Mouse (Mus musculus) stomach, embryonic 15.5 days (tissue): ENCODE data around the gene Adgre5. TPM values are rescaled to one million over a fixed set of nuclear protein-coding genes. Genes with fewer than 3 reads are reported as not detected.

Source experiments
- ATAC-seq: fragments of 200-750 bp; cut with Nextera tagmentation; 2 replicates; pipeline ENCODE4 v1.8.0; 2017; ENCODE audit warnings: low read depth, moderate number of reproducible peaks, moderate TSS enrichment; ENCODE audit not compliant: insufficient read depth, low FRiP score
- H3K27ac ChIP-seq: fragments of 300-500 bp; sonication (generic); 2 replicates; pipeline ENCODE4 v1.5.1; 2015; ENCODE audit warnings: mild to moderate bottlenecking, inconsistent platforms
- H3K27me3 ChIP-seq: fragments of 300-500 bp; sonication (generic); replicated peaks from 2 replicates; pipeline ENCODE4 v1.6.1; 2015; ENCODE audit warnings: inconsistent platforms
- H3K36me3 ChIP-seq: fragments of 300-500 bp; sonication (generic); 2 replicates; pipeline ENCODE4 v1.6.1; 2015; ENCODE audit warnings: inconsistent platforms
- H3K4me1 ChIP-seq: fragments of 300-500 bp; sonication (generic); 2 replicates; pipeline ENCODE4 v1.6.1; 2015; ENCODE audit warnings: inconsistent platforms
- H3K4me2 ChIP-seq: fragments of 300-500 bp; sonication (generic); 2 replicates; pipeline ENCODE4 v1.6.1; 2015; ENCODE audit warnings: mild to moderate bottlenecking, inconsistent platforms
- H3K4me3 ChIP-seq: fragments of 300-500 bp; sonication (generic); replicated peaks from 2 replicates; pipeline ENCODE4 v1.5.1; 2015; ENCODE audit warnings: inconsistent platforms
- H3K9ac ChIP-seq: fragments of 300-500 bp; sonication (generic); 2 replicates; pipeline ENCODE4 v1.6.1; 2015; ENCODE audit warnings: inconsistent platforms
- H3K9me3 ChIP-seq: fragments of 300-500 bp; sonication (generic); 2 replicates; pipeline ENCODE4 v1.6.1; 2016; ENCODE audit warnings: inconsistent platforms
- WGBS: fragments of 180-500 bp; shearing (Covaris S2); methylation state at CpG from one replicate; pipeline ENCODE4 v1.1.7; 2015; 5-methylcytosine and 5-hydroxymethylcytosine counted together
- polyA plus RNA-seq: library from polyadenylated mRNA; unstranded; fragments of >200 nt; fragmentation: Nextera tagmentation; extraction: Ambion mirVana; gene quantifications from 2 replicates; pipeline ENCODE4 v1.2.1, GENCODE M21; 2015

Adgre5 gene
- polyA plus RNA-seq, 1 experiment from 2014 or later = 29.8 TPM

DNA sequence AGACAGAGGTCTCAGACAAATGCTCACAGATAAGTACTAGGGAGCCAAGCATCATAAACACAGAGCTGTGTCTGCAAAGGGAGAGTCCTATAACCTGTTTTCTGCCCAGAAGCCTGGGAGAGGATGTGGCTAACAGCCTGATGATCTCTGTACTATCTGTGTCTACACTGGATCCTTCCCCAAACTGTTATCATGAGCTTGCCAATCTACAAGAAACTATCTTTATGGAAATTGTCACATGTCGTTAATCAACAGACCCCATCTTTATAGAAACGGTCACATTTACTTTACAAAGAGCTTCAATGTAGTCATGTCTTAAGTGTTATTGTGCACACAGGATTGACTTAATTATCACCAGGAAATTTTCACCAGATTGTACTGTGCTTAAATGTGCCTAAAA is 29.5 kb upstream of the Adgre5 start:
- Histone ChIP-seq H3K27ac (no peak overlapping the region), H3K4me1 (peaks cover 21% of the 10 kb centered on the region), H3K36me3 (no peaks in the 10 kb centered on the region), H3K9ac (no peak overlapping the region), H3K4me3 (no peak overlapping the region), H3K4me2 (no peak overlapping the region), H3K27me3 (no peaks in the 10 kb centered on the region), H3K9me3 (no peaks in the 10 kb centered on the region)
- WGBS = 71% methylated on average over 2 of the region's 2 CpGs
- no peak for ATAC-seq

DNA sequence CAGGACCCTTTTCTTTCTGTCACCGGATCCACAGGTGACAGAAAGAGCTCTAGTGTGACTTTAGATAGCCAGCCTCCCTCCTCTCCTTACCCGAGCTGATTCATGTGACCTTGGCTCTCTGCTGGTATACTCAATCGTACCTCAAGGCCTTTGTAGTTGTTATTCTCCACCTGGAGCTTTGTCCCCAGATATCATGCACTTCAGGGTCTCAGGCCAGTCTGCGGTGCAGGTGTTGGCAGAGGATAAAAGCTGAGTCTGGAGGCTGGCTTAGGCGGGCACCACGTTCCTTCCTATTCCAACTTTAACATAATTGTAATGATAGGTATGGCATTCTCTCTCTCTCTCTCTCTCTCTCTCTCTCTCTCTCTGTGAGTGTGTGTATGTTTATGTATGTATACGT is 28.6 kb upstream of the Adgre5 start:
- H3K4me3 ChIP-seq = no peak overlapping the region
- no peaks in the 10 kb centered on the region for H3K36me3 ChIP-seq
- H3K27me3 ChIP-seq = no peaks in the 10 kb centered on the region
- H3K4me2 ChIP-seq = no peak overlapping the region
- H3K9me3 ChIP-seq = no peaks in the 10 kb centered on the region
- peak overlapping the region; percentile 81 for H3K27ac ChIP-seq
- H3K4me1 ChIP-seq = peaks cover 21% of the 10 kb centered on the region
- no peak overlapping the region for H3K9ac ChIP-seq
- no peak for ATAC-seq
- 69% methylated on average over 7 of the region's 7 CpGs for WGBS

DNA sequence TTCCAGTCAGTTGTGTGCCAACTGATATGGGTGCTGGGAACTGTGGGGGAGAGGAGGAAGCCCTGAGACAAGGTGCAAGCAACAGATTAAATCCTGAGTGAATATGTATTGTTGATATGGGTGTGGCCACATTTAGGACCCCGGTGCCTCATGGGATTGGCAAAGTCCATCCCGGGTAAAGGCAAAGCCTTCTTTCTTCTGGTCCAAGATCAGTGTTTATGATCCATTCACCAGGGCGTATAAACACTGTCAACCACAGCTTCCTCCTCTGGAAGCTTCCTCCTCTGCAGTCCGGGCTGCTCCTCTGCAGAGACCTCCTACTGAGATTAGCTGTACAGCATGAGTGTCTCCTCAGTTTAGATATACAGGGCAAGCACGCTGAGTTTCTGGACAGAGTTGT is 27.4 kb upstream of the Adgre5 start:
- Histone ChIP-seq H3K27me3 (no peaks in the 10 kb centered on the region), H3K36me3 (no peaks in the 10 kb centered on the region), H3K4me2 (no peak overlapping the region), H3K9ac (no peak overlapping the region), H3K27ac (peak overlapping the region; percentile 68), H3K4me1 (peaks cover 21% of the 10 kb centered on the region), H3K9me3 (no peaks in the 10 kb centered on the region), H3K4me3 (no peak overlapping the region)
- peak; percentile 53 for ATAC-seq
- WGBS = 13% methylated on average over 5 of the region's 5 CpGs

DNA sequence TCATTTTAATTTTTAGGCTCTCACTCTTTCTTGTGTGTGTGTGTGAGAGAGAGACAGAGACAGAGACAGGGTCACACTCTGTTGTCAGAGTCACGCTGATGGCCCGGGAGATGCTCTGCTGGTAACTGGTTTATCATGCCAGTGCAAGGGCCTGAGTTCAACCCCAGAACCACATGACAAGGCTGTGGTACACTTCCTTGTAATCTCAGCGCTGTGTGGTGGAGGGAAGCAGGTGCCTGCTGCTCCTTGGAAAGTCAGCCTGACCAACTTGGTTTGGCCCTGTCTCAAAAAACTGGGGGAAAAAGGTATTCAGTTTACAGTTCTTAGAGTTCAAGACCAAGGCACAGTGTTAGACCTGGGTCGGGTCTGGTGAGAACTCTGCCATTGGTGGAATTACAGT is 26.3 kb upstream of the Adgre5 start:
- Histone ChIP-seq H3K4me1 (peaks cover 11% of the 10 kb centered on the region; the same call in 1 of the 2 replicates), H3K4me3 (no peak overlapping the region), H3K9me3 (no peaks in the 10 kb centered on the region), H3K36me3 (no peaks in the 10 kb centered on the region), H3K27ac (no peak overlapping the region), H3K9ac (no peak overlapping the region), H3K4me2 (no peak overlapping the region), H3K27me3 (no peaks in the 10 kb centered on the region)
- WGBS = 89% methylated on average over 4 of the region's 4 CpGs
- ATAC-seq = no peak

DNA sequence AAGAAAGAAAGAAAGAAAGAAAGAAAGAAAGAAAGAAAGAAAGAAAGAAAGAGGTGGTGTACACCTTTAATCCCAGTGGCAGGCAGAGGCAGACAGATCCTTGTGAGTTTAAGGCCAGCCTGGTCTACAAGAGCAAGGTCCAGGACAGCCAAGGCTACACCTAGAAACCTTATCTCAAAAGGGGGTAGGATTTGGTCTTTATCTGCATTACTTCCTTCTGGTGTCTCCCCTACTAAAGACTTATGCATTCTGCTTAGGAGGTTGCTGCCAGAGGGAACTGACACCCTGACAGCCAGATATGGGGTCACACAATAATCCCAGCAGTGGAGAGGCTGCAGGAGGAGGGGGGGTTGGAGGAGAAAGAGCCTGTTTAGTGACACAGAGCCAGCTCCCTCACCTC is 24.5 kb upstream of the Adgre5 start:
- Histone ChIP-seq H3K4me3 (no peak overlapping the region), H3K36me3 (no peaks in the 10 kb centered on the region), H3K4me1 (peaks cover 10% of the 10 kb centered on the region; the same call in 1 of the 2 replicates), H3K27ac (no peak overlapping the region), H3K9me3 (no peaks in the 10 kb centered on the region), H3K4me2 (no peak overlapping the region), H3K9ac (no peak overlapping the region), H3K27me3 (no peaks in the 10 kb centered on the region)
- ATAC-seq = no peak

DNA sequence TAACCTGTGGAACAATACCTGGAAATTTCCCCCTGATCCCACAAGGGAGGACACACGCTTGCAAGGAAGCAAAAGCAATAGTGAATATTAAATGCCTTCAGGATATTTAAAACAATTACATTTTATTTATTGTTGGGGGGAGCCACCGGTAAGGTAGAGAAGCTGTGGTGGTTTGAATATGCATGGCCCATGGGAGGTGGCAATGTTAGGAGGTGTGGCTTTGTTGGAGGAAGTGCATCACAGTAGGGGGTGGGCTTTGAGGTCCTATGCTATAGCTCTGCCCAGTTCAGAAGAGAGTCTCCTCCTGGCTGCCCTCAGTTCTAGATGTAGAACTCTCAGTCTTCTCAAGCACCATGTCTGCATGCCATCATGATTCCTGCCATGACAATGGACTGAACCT is 23.6 kb upstream of the Adgre5 start:
- no peak overlapping the region for H3K27ac ChIP-seq
- H3K36me3 ChIP-seq = no peaks in the 10 kb centered on the region
- WGBS = 80% methylated on average over 2 of the region's 2 CpGs
- H3K27me3 ChIP-seq = no peaks in the 10 kb centered on the region
- H3K9ac ChIP-seq = no peak overlapping the region
- no peak overlapping the region for H3K4me2 ChIP-seq
- H3K4me1 ChIP-seq = peaks cover 10% of the 10 kb centered on the region; the same call in 1 of the 2 replicates
- no peaks in the 10 kb centered on the region for H3K9me3 ChIP-seq
- ATAC-seq = no peak
- no peak overlapping the region for H3K4me3 ChIP-seq

DNA sequence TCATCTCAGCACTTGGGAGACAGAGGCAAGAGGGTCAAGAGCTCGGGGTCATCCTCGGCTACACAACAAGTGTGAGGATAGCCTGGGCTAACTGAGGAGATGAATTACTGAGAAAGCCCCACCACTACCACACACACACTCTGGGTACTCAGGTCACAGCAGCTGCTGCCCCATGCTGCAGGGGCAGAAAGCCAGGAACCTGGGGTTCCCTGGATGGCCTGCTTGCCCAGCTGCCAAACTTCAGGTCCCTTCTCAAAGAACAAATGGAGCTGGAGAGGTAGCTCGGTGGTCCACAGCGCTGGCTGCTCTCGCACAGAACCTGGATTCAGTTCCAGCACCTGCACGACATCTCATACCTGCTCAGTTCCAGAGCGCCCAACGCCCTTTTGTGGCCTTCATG is 23.0 kb upstream of the Adgre5 start:
- WGBS = 94% methylated on average over 8 of the region's 8 CpGs
- H3K27me3 ChIP-seq = no peaks in the 10 kb centered on the region
- ATAC-seq = no peak
- H3K9me3 ChIP-seq = no peaks in the 10 kb centered on the region
- peaks cover 5% of the 10 kb centered on the region; the same call in 1 of the 2 replicates for H3K4me1 ChIP-seq
- H3K4me2 ChIP-seq = no peak overlapping the region
- no peaks in the 10 kb centered on the region for H3K36me3 ChIP-seq
- H3K9ac ChIP-seq = no peak overlapping the region
- no peak overlapping the region for H3K27ac ChIP-seq
- no peak overlapping the region for H3K4me3 ChIP-seq

DNA sequence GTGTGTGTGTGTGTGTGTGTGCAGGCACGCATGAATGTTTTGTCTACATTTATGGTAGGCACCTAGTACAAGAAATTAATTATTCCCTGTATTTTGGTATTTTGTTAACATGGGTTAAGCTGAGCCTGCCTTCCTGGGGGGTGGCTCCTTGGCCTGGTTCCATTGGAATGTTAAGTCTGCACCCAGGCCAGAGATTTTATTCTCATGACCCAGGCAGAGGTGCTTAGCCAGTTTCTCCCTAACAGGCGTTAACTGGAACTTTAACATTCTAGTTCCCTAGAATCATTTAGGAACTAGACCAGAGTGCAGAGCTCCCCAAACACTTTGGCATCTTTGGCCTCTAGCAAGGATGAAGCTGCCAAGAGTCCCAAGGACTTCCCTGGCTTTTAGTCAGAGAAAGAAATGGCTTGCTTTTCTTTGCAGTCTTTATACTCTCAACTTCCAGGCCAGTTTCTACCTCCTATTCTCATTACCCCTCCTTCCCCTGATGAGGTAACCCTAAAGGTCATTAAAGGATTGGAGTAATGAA is 18.2 kb upstream of the Adgre5 start:
- Histone ChIP-seq H3K4me1 (no peaks in the 10 kb centered on the region), H3K9ac (no peak overlapping the region), H3K4me2 (no peak overlapping the region), H3K9me3 (no peaks in the 10 kb centered on the region), H3K27ac (peak overlapping the region; percentile 33; the same call in 1 of the 2 replicates), H3K36me3 (no peaks in the 10 kb centered on the region), H3K27me3 (no peaks in the 10 kb centered on the region), H3K4me3 (no peak overlapping the region)
- no peak for ATAC-seq
- WGBS = 59% methylated on average over 2 of the region's 2 CpGs

DNA sequence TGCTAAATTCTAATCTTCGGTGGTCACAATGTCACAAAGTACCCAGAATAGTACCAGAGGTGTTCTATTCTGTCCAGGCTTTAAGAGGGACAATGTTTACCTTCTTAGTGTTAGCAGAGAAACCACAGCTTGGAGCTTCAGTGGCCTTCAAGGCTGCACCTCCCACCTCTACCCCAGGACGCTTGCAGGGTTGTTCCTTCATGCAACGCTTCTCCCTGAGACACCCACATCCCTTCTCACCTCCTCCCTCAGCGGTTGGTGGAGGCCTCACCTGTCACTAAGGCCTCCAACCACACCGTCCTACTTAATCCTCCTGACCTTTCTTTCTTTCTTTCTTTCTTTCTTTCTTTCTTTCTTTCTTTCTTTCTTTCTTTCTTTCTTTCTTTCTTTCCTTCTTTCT is 17.2 kb upstream of the Adgre5 start:
- H3K9me3 ChIP-seq = no peaks in the 10 kb centered on the region
- no peak overlapping the region for H3K9ac ChIP-seq
- no peak overlapping the region for H3K4me2 ChIP-seq
- WGBS = 59% methylated on average over 5 of the region's 5 CpGs
- H3K36me3 ChIP-seq = no peaks in the 10 kb centered on the region
- H3K27ac ChIP-seq = no peak overlapping the region
- no peaks in the 10 kb centered on the region for H3K27me3 ChIP-seq
- no peak for ATAC-seq
- no peaks in the 10 kb centered on the region for H3K4me1 ChIP-seq
- H3K4me3 ChIP-seq = no peak overlapping the region

DNA sequence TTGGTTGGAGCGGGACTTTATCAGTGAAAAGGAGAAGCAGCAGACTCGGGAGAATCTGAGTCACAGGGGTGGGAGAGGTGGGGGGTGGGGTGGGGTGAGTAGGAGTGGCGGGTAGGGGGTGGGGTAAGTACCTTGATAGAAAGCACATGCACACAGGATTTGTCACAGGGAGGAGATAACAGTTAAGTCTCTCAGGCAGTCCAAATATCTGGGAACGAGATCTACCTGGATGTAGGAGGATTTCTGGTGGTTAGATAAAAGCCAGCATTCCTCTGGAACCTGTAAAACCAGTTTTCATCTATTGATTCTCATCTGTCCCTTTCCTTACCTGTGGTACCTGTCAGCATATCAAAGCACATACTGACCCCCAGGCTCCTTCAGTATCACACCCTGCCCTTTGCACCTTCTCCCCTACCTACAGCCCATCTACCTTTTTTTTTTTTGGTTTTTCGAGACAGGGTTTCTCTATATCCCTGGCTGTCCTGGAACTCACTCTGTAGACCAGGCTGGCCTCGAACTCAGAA is 16.0 kb upstream of the Adgre5 start:
- H3K27ac ChIP-seq = no peak overlapping the region
- no peak for ATAC-seq
- no peaks in the 10 kb centered on the region for H3K9me3 ChIP-seq
- H3K4me2 ChIP-seq = no peak overlapping the region
- no peaks in the 10 kb centered on the region for H3K36me3 ChIP-seq
- H3K9ac ChIP-seq = no peak overlapping the region
- no peaks in the 10 kb centered on the region for H3K27me3 ChIP-seq
- no peaks in the 10 kb centered on the region for H3K4me1 ChIP-seq
- no peak overlapping the region for H3K4me3 ChIP-seq
- WGBS = 65% methylated on average over 6 of the region's 6 CpGs

DNA sequence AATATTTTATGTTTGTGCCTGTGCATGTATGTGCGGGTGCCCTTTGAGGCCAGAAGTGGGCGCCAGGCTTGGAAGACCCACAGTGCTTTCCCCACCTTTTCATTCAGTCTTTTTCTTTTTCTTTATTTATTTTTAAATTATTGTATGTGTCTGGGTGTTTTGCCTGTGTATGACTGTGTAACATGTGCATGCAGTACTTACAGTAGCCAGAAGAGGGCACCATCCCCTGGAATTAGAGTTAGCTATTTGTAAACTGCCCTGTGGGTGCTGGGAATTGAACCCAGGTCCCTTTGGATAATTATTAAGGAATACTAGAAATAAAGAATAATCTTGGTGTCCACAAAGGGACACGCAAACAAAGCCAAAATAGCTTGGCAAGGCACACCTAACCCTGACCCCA is 15.1 kb upstream of the Adgre5 start:
- no peaks in the 10 kb centered on the region for H3K27me3 ChIP-seq
- 91% methylated on average over 3 of the region's 3 CpGs for WGBS
- no peak for ATAC-seq

DNA sequence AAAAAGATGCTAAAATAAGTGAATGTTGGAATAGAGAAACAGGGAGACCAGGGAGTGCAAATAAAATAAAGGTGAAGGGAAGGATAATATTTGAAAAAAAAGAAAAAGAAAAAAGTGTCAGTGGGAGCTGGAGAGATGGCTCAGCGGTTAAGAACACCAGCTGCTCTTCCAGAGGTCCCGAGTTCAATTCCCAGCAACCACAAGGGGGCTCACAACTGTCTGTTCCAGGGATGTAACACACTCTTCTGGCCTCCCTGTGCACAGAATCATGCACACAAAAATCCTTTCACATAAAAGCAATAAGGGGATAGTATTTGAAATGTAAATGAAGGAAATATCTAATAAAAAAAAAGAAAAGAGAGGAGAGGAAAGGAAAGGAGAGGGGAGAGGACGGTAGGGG is 13.0 kb upstream of the Adgre5 start:
- Histone ChIP-seq H3K9ac (no peak overlapping the region), H3K27ac (no peak overlapping the region), H3K4me2 (no peak overlapping the region), H3K4me1 (no peaks in the 10 kb centered on the region), H3K9me3 (no peaks in the 10 kb centered on the region), H3K36me3 (no peaks in the 10 kb centered on the region), H3K27me3 (no peaks in the 10 kb centered on the region), H3K4me3 (no peak overlapping the region)
- WGBS = 59% methylated on average over 2 of the region's 3 CpGs
- no peak for ATAC-seq

More for the DNA sequence above, 15.1 kb upstream of the Adgre5 start:
- Histone ChIP-seq H3K27ac (no peak overlapping the region), H3K4me1 (no peaks in the 10 kb centered on the region), H3K9me3 (no peaks in the 10 kb centered on the region), H3K4me2 (no peak overlapping the region), H3K36me3 (no peaks in the 10 kb centered on the region), H3K4me3 (no peak overlapping the region), H3K9ac (no peak overlapping the region)

DNA sequence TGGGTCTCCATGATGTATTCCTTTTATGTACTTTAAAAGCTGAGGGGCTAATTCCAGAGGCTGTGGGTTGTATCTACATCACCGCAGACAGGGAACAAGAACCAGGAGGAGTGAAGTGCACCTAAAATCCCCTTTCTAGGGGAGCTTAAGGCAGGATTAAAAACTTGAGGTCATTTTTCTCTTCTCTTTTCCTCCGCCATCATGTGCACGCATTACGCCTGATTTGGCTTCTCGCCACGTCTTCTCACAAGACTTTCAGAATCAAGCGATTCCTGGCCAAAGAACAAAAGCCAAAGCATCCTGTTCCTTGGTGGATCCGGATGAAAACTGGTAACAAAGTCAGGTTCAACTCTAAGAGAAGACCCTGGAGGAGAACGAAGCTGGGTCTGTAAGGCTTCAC is 8.1 kb upstream of the Adgre5 start:
- H3K36me3 ChIP-seq = no peaks in the 10 kb centered on the region
- no peak overlapping the region for H3K4me2 ChIP-seq
- H3K9me3 ChIP-seq = no peaks in the 10 kb centered on the region
- no peak overlapping the region for H3K9ac ChIP-seq
- peak overlapping the region; percentile 78; the same call in 1 of the 2 replicates for H3K27ac ChIP-seq
- ATAC-seq = no peak
- no peaks in the 10 kb centered on the region for H3K27me3 ChIP-seq
- H3K4me1 ChIP-seq = peaks cover 15% of the 10 kb centered on the region
- no peak overlapping the region for H3K4me3 ChIP-seq
- WGBS = 63% methylated on average over 9 of the region's 9 CpGs
